ENCODE assay signal across 24 mouse cellular contexts in genomic region chr15:7838060-7838920, GRCm38 (mm10). TPM values are rescaled to one million over a fixed set of nuclear protein-coding genes. Genes with fewer than 3 reads are reported as not detected.
DNase-seq lines count a peak whose midpoint lies in the region; ATAC-seq lines count a peak whose summit lies in the region.
"Had no signal": no experiment of that assay in that cellular context is flagged by ENCODE, and none has a peak within 500 bp of the region (broad histone marks: within the 10 kb centered on the region; RNA-seq: fewer than 3 reads in every experiment).

No protein-coding gene starts in this region.

- no peak overlapping the region for H3K4me3 ChIP-seq in heart, embryonic 16.5 days (ENCODE audit: low read length)
- no peak overlapping the region for H3K4me3 ChIP-seq in embryonic facial prominence, embryonic 13.5 days
- H3K4me3 ChIP-seq: heart, adult 2 months; heart, embryonic 15.5 days; limb, embryonic 15.5 days; liver, embryonic 15.5 days; neural tube, embryonic 15.5 days had no signal

- no peak overlapping the region for H3K27ac ChIP-seq in heart, embryonic 16.5 days (ENCODE audit: low read length)
- H3K27ac ChIP-seq in embryonic facial prominence, embryonic 13.5 days, result peak overlapping the region; percentile 29
- H3K27ac ChIP-seq: heart, adult 2 months; heart, embryonic 15.5 days; hindbrain, postnatal 0 days; limb, embryonic 15.5 days; liver, embryonic 15.5 days; neural tube, embryonic 15.5 days had no signal

- ATAC-seq in heart, embryonic 16.5 days (replicated peaks; ENCODE audit: extremely low read depth, insufficient read depth, low FRiP score), result peak; percentile 6; the same call in 1 of the 2 replicates
- peak; percentile 38 for ATAC-seq in embryonic facial prominence, embryonic 13.5 days (ENCODE audit: insufficient number of reproducible peaks, insufficient read depth, low FRiP score, low TSS enrichment, low read depth)
- ATAC-seq: forebrain, embryonic 14.5 days; hindbrain, postnatal 0 days had no signal

- H3K4me1 ChIP-seq in heart, embryonic 16.5 days (ENCODE audit: control insufficient read depth, insufficient read depth, low read length), result no peaks in the 10 kb centered on the region
- H3K4me1 ChIP-seq in embryonic facial prominence, embryonic 13.5 days, result peaks cover 14% of the 10 kb centered on the region
- H3K4me1 ChIP-seq: heart, embryonic 15.5 days; liver, embryonic 15.5 days; neural tube, embryonic 15.5 days had no signal

- H3K27me3 ChIP-seq in heart, embryonic 16.5 days (ENCODE audit: control insufficient read depth, insufficient read depth, low read length), result no peaks in the 10 kb centered on the region
- no peaks in the 10 kb centered on the region; the same call in 1 of the 2 replicates for H3K27me3 ChIP-seq in embryonic facial prominence, embryonic 13.5 days
- H3K27me3 ChIP-seq: heart, embryonic 15.5 days; limb, embryonic 15.5 days; liver, embryonic 15.5 days; neural tube, embryonic 15.5 days had no signal

- DNase-seq in heart, adult 9 months (ENCODE audit: low spot score in 2 of 2), result no peak
- DNase-seq in testis, postnatal 10 days (ENCODE audit: low spot score), result peak; percentile 67
- DNase-seq in testis, postnatal 14 days (ENCODE audit: low spot score), result no peak
- no peak for DNase-seq in cerebellum, postnatal 4 days (ENCODE audit: low spot score in 2 of 2)
- DNase-seq in cerebellum, adult 18-20 months, result no peak
- DNase-seq: adrenal gland, postnatal 36 days; cerebellum, adult 11-12 months; cerebellum, postnatal 25 days; gastrocnemius, postnatal 25 days; heart, adult 2 months; kidney, adult 2 months; lung, postnatal 10 days; midbrain, embryonic 14.5 days; right cerebral cortex, postnatal 14 days; spleen, adult 18-20 months; thymus, adult 18-20 months had no signal

- WGBS in heart, embryonic 16.5 days, result 54% methylated on average over 8 of the region's 8 CpGs
- WGBS in embryonic facial prominence, embryonic 13.5 days, result 21% methylated on average over 8 of the region's 8 CpGs

- no peak overlapping the region for H3K4me2 ChIP-seq in heart, embryonic 16.5 days (ENCODE audit: low read depth, low read length)
- peak overlapping the region; percentile 23 for H3K4me2 ChIP-seq in embryonic facial prominence, embryonic 13.5 days
- H3K4me2 ChIP-seq: heart, embryonic 15.5 days; limb, embryonic 15.5 days; liver, embryonic 15.5 days; neural tube, embryonic 15.5 days had no signal

- no peaks in the 10 kb centered on the region for H3K9me3 ChIP-seq in heart, embryonic 16.5 days (replicated peaks; ENCODE audit: control insufficient read depth, low read length)
- H3K9me3 ChIP-seq in embryonic facial prominence, embryonic 13.5 days, result no peaks in the 10 kb centered on the region
- H3K9me3 ChIP-seq: heart, embryonic 15.5 days; limb, embryonic 15.5 days; liver, embryonic 15.5 days; neural tube, embryonic 15.5 days had no signal

- no peaks in the 10 kb centered on the region for H3K36me3 ChIP-seq in heart, embryonic 16.5 days (ENCODE audit: control insufficient read depth, insufficient read depth)
- H3K36me3 ChIP-seq in embryonic facial prominence, embryonic 13.5 days, result peaks cover 10% of the 10 kb centered on the region; the same call in 1 of the 2 replicates
- H3K36me3 ChIP-seq: heart, embryonic 15.5 days; limb, embryonic 15.5 days; liver, embryonic 15.5 days; neural tube, embryonic 15.5 days had no signal

- H3K9ac ChIP-seq in heart, embryonic 16.5 days (ENCODE audit: low read length), result no peak overlapping the region
- H3K9ac ChIP-seq in embryonic facial prominence, embryonic 13.5 days, result no peak overlapping the region
- H3K9ac ChIP-seq: heart, embryonic 15.5 days; limb, embryonic 15.5 days; liver, embryonic 15.5 days; neural tube, embryonic 15.5 days had no signal

RNA-seq across cellular contexts. Expression of gene Gdnf, which starts 27.6 kb away (rescaled TPM):
- polyA plus RNA-seq in heart, embryonic 16.5 days (2015; fragmentation: Nextera tagmentation; extraction: Ambion mirVana), result 0.12 and 0.14 TPM in 2 replicates
- 0.84 and 1.2 TPM in 2 replicates for polyA plus RNA-seq in embryonic facial prominence, embryonic 13.5 days (2015; fragmentation: Nextera tagmentation; extraction: Ambion mirVana)
- polyA plus RNA-seq: liver, embryonic 15.5 days had no signal
